Mouse (Mus musculus): ENCODE results near the gene Tmprss7. TPM values are rescaled to one million over a fixed set of nuclear protein-coding genes. Genes with fewer than 3 reads are reported as not detected.

Gene Tmprss7
- polyA plus RNA-seq (2016; fragmentation: Nextera tagmentation; extraction: Ambion mirVana), result 0.23 and 0.32 TPM in 2 replicates

GRCm38 (mm10) chr16:45693558-45693957, at the start of gene Tmprss7:
Gene Tmprss7, minus strand, starts transcription at chr16:45693658.
- no peaks in the 10 kb centered on the region for H3K9me3 ChIP-seq
- H3K27me3 ChIP-seq, result no peaks in the 10 kb centered on the region
- ATAC-seq (ENCODE audit: low FRiP score), result no peak
- H3K4me1 ChIP-seq, result peaks cover 14% of the 10 kb centered on the region
- no peak within 1 kb of the TSS for H3K9ac ChIP-seq
- H3K36me3 ChIP-seq (replicated peaks), result no peaks in the 10 kb centered on the region
- H3K4me3 ChIP-seq (replicated peaks), result no peak within 1 kb of the TSS
- no peak within 1 kb of the TSS for H3K27ac ChIP-seq
- H3K4me2 ChIP-seq, result no peak within 1 kb of the TSS
- WGBS, result 84% methylated on average over 10 of the region's 10 CpGs

GRCm38 (mm10) chr16:45742615-45743476, 49.4 kb upstream of the Tmprss7 start, which contains the start of gene Abhd10:
Gene Abhd10, minus strand, starts transcription at chr16:45742955.
- Histone ChIP-seq H3K27me3 (no peaks in the 10 kb centered on the region), H3K4me1 (peaks cover 16% of the 10 kb centered on the region), H3K27ac (peak within 1 kb of the TSS; percentile 90), H3K9ac (peak within 1 kb of the TSS; percentile 78), H3K9me3 (no peaks in the 10 kb centered on the region), H3K36me3 (replicated peaks) (peaks cover 4% of the 10 kb centered on the region; the same call in 1 of the 2 replicates), H3K4me2 (peak within 1 kb of the TSS; percentile 59), H3K4me3 (replicated peaks) (peak within 1 kb of the TSS; percentile 82)
- under 1% methylated on average over 46 of the region's 51 CpGs for WGBS
- peak; percentile 98 for ATAC-seq (ENCODE audit: low FRiP score)

GRCm38 (mm10) chr16:45737880-45738279, 44.4 kb upstream of the Tmprss7 start:
- no peak overlapping the region for H3K4me3 ChIP-seq (replicated peaks)
- no peaks in the 10 kb centered on the region for H3K9me3 ChIP-seq
- H3K27me3 ChIP-seq, result no peaks in the 10 kb centered on the region
- H3K36me3 ChIP-seq (replicated peaks), result peaks cover 38% of the 10 kb centered on the region
- H3K4me1 ChIP-seq, result peaks cover 9% of the 10 kb centered on the region
- no peak overlapping the region for H3K27ac ChIP-seq
- WGBS, result 93% methylated on average over 8 of the region's 8 CpGs
- no peak for ATAC-seq (ENCODE audit: low FRiP score)
- no peak overlapping the region for H3K4me2 ChIP-seq
- H3K9ac ChIP-seq, result no peak overlapping the region

- ATAC-seq (ENCODE audit: low FRiP score), result no peak
- H3K27ac ChIP-seq, result no peak overlapping the region
- H3K4me3 ChIP-seq (replicated peaks), result no peak overlapping the region
- no peaks in the 10 kb centered on the region for H3K27me3 ChIP-seq
- 96% methylated on average over 3 of the region's 3 CpGs for WGBS
- H3K4me1 ChIP-seq, result peaks cover 9% of the 10 kb centered on the region
- H3K4me2 ChIP-seq, result no peak overlapping the region
- no peak overlapping the region for H3K9ac ChIP-seq
- H3K36me3 ChIP-seq (replicated peaks), result peaks cover 44% of the 10 kb centered on the region
- no peaks in the 10 kb centered on the region for H3K9me3 ChIP-seq
Observed at GRCm38 (mm10) chr16:45736724-45737123, 43.3 kb upstream of the Tmprss7 start.

- H3K4me2 ChIP-seq, result no peak overlapping the region
- no peak overlapping the region for H3K4me3 ChIP-seq (replicated peaks)
- H3K27ac ChIP-seq, result no peak overlapping the region
- no peaks in the 10 kb centered on the region for H3K9me3 ChIP-seq
- no peaks in the 10 kb centered on the region for H3K27me3 ChIP-seq
- no peak overlapping the region for H3K9ac ChIP-seq
- peaks cover 41% of the 10 kb centered on the region for H3K36me3 ChIP-seq (replicated peaks)
- no peak for ATAC-seq (ENCODE audit: low FRiP score)
- whole genome bisulfite sequencing, result 92% methylated on average over 5 of the region's 5 CpGs
- peaks cover 8% of the 10 kb centered on the region for H3K4me1 ChIP-seq
Observed at GRCm38 (mm10) chr16:45729163-45729562, 35.7 kb upstream of the Tmprss7 start.

GRCm38 (mm10) chr16:45724742-45725102, 31.3 kb upstream of the Tmprss7 start:
- 0% methylated on average over 10 of the region's 10 CpGs for WGBS
- Histone ChIP-seq H3K9me3 (no peaks in the 10 kb centered on the region), H3K27ac (peak overlapping the region; percentile 98), H3K9ac (peak overlapping the region; percentile 79), H3K4me3 (replicated peaks) (peak overlapping the region; percentile 58), H3K27me3 (no peaks in the 10 kb centered on the region), H3K4me2 (peak overlapping the region; percentile 73), H3K4me1 (peaks cover 45% of the 10 kb centered on the region), H3K36me3 (replicated peaks) (peaks cover 35% of the 10 kb centered on the region)
- peak; percentile 82 for ATAC-seq (ENCODE audit: low FRiP score)

GRCm38 (mm10) chr16:45724061-45724741, 30.7 kb upstream of the Tmprss7 start, which contains the start of gene Tagln3:
Gene Tagln3, minus strand, starts transcription at chr16:45724608.
- Histone ChIP-seq H3K36me3 (replicated peaks) (peaks cover 36% of the 10 kb centered on the region), H3K9ac (peak within 1 kb of the TSS; percentile 79), H3K27me3 (no peaks in the 10 kb centered on the region), H3K4me2 (peak within 1 kb of the TSS; percentile 73), H3K4me3 (replicated peaks) (peak within 1 kb of the TSS; percentile 58), H3K4me1 (peaks cover 45% of the 10 kb centered on the region), H3K27ac (peak within 1 kb of the TSS; percentile 98), H3K9me3 (no peaks in the 10 kb centered on the region)
- under 1% methylated on average over 30 of the region's 30 CpGs for WGBS
- ATAC-seq (ENCODE audit: low FRiP score), result peak; percentile 89

GRCm38 (mm10) chr16:45723172-45723901, 29.9 kb upstream of the Tmprss7 start:
- Histone ChIP-seq H3K36me3 (replicated peaks) (peaks cover 38% of the 10 kb centered on the region), H3K4me1 (peaks cover 45% of the 10 kb centered on the region), H3K4me3 (replicated peaks) (peak overlapping the region; percentile 58), H3K9ac (peak overlapping the region; percentile 79), H3K9me3 (no peaks in the 10 kb centered on the region), H3K4me2 (peak overlapping the region; percentile 73), H3K27me3 (no peaks in the 10 kb centered on the region), H3K27ac (peak overlapping the region; percentile 98)
- peak; percentile 48 for ATAC-seq (ENCODE audit: low FRiP score)
- 34% methylated on average over 6 of the region's 6 CpGs for WGBS

GRCm38 (mm10) chr16:45722460-45722951, 29.0 kb upstream of the Tmprss7 start:
- Histone ChIP-seq H3K4me2 (peak overlapping the region; percentile 73), H3K9me3 (no peaks in the 10 kb centered on the region), H3K9ac (peak overlapping the region; percentile 79), H3K27ac (peak overlapping the region; percentile 98), H3K36me3 (replicated peaks) (peaks cover 45% of the 10 kb centered on the region), H3K27me3 (no peaks in the 10 kb centered on the region), H3K4me1 (peaks cover 45% of the 10 kb centered on the region), H3K4me3 (replicated peaks) (peak overlapping the region; percentile 58)
- no peak for ATAC-seq (ENCODE audit: low FRiP score)
- WGBS, result 59% methylated on average over 3 of the region's 3 CpGs

- peaks cover 67% of the 10 kb centered on the region for H3K36me3 ChIP-seq (replicated peaks)
- no peak overlapping the region for H3K27ac ChIP-seq
- WGBS, result 93% methylated on average over 10 of the region's 10 CpGs
- no peak for ATAC-seq (ENCODE audit: low FRiP score)
- no peak overlapping the region for H3K9ac ChIP-seq
- no peaks in the 10 kb centered on the region for H3K9me3 ChIP-seq
- no peak overlapping the region for H3K4me2 ChIP-seq
- peaks cover 41% of the 10 kb centered on the region for H3K4me1 ChIP-seq
- no peaks in the 10 kb centered on the region for H3K27me3 ChIP-seq
- H3K4me3 ChIP-seq (replicated peaks), result no peak overlapping the region
Observed at GRCm38 (mm10) chr16:45720022-45720630, 26.7 kb upstream of the Tmprss7 start.

GRCm38 (mm10) chr16:45718296-45718695, 24.8 kb upstream of the Tmprss7 start:
- Histone ChIP-seq H3K4me2 (no peak overlapping the region), H3K27me3 (no peaks in the 10 kb centered on the region), H3K4me1 (peaks cover 39% of the 10 kb centered on the region), H3K4me3 (replicated peaks) (no peak overlapping the region), H3K27ac (no peak overlapping the region), H3K9me3 (no peaks in the 10 kb centered on the region), H3K36me3 (replicated peaks) (peaks cover 85% of the 10 kb centered on the region), H3K9ac (no peak overlapping the region)
- no peak for ATAC-seq (ENCODE audit: low FRiP score)
- WGBS, result 98% methylated on average over 4 of the region's 4 CpGs
